Mouse (Mus musculus): ENCODE measurements around the gene Trp73.

Gene Trp73

GRCm38 (mm10) chr4:154037123-154037522 lies 102.9 kb downstream of the Trp73 start:
- no peak for DNase-seq (ENCODE audit: inconsistent ontology term)

- no peak for DNase-seq (ENCODE audit: inconsistent ontology term)
Measured at GRCm38 (mm10) chr4:154028646-154029045, 111.4 kb downstream of the Trp73 start.

GRCm38 (mm10) chr4:154028066-154028465 lies 111.9 kb downstream of the Trp73 start:
- DNase-seq (ENCODE audit: inconsistent ontology term) = no peak

DNA sequence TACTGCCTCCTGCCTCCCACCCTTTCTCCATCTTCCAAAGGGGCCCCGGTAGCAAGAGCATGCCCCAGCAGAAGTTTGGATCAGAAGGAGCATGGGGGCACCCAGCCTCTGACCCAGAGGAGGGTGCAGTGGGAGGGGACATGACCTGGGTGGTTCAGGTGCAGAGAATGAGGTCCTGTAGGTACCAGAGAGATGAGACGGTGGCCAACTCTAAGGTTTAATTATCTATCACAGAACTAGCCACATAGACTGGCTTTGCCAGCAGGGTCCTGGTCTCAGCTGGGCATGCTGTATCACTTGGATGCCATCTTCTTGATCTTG lies 113.6 kb downstream of the Trp73 start:
- no peak for DNase-seq (ENCODE audit: inconsistent ontology term)

- peak; percentile 53 for DNase-seq (ENCODE audit: inconsistent ontology term)
Measured at GRCm38 (mm10) chr4:154025641-154026440, 114.2 kb downstream of the Trp73 start, which contains the start of gene Smim1. Gene Smim1 (minus strand): TSS chr4:154026230.

DNA sequence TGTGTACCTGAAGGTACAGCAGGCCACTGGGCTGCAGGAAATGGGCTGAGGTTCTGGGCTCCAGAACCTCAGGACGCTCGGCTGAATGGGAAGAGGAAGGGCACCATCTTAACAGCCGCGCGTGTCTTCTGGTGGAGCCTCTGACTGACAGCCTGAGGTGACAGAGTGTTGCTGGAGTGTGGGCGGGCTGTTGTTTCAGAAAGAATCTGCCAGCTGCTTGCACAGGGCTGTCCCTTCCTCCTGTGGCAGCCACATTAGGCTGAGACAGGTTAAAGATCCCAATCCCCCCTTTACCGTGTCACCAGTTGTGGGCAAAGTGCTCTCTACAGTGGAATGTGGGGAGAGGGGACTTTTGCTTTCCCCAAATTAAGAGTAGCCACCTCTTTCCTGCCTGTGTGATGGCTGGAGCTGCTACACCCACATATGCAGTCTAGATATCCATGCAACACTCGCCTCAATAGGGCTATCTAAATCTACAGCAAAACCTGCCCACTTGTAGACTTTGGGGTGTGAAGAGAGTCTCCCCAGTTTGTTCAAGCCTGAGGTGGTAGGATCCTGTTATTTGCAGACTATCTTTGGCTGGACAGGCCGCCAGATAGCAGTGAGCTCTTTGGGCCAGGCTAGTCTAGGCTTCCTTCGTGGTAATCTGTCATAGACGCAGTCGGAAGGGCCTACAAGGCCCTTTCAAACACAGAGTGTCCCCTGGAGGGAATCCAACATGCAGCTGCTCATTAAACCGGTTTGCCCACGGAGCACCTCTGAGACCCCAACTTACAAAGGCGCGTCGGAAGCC lies 115.1 kb downstream of the Trp73 start:
- no peak for DNase-seq (ENCODE audit: inconsistent ontology term)

- DNase-seq (ENCODE audit: inconsistent ontology term) = no peak
Measured at GRCm38 (mm10) chr4:154023754-154024601, 116.0 kb downstream of the Trp73 start.

GRCm38 (mm10) chr4:154022844-154023243 lies 117.2 kb downstream of the Trp73 start:
- peak; percentile 59 for DNase-seq (ENCODE audit: inconsistent ontology term)

- peak; percentile 31 for DNase-seq (ENCODE audit: inconsistent ontology term)
Measured at GRCm38 (mm10) chr4:154022407-154022806, 117.6 kb downstream of the Trp73 start.

- DNase-seq (ENCODE audit: inconsistent ontology term) = no peak
Measured at GRCm38 (mm10) chr4:154021432-154021831, 118.6 kb downstream of the Trp73 start.

DNA sequence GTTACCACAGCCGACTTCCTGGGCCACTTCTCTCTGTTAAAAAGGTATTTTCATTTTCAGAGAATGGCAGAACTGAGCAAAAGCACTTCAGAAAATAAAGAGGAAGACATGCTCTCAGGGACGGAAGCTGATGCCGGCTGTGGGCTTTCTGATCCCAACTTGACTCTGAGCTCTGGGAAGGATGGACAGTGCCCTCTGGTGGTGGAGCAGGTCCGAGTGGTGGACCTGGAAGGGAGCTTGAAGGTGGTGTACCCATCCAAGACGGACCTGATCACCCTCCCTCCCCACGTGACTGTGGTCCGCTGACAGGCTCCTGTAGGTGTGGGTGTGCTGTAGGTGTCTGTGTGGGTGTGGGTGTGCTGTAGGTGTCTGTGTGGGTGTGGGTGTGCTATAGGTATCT lies 120.4 kb downstream of the Trp73 start:
- DNase-seq (ENCODE audit: inconsistent ontology term) = no peak

GRCm38 (mm10) chr4:154015476-154015875 lies 124.5 kb downstream of the Trp73 start:
- no peak for DNase-seq (ENCODE audit: inconsistent ontology term)

DNA sequence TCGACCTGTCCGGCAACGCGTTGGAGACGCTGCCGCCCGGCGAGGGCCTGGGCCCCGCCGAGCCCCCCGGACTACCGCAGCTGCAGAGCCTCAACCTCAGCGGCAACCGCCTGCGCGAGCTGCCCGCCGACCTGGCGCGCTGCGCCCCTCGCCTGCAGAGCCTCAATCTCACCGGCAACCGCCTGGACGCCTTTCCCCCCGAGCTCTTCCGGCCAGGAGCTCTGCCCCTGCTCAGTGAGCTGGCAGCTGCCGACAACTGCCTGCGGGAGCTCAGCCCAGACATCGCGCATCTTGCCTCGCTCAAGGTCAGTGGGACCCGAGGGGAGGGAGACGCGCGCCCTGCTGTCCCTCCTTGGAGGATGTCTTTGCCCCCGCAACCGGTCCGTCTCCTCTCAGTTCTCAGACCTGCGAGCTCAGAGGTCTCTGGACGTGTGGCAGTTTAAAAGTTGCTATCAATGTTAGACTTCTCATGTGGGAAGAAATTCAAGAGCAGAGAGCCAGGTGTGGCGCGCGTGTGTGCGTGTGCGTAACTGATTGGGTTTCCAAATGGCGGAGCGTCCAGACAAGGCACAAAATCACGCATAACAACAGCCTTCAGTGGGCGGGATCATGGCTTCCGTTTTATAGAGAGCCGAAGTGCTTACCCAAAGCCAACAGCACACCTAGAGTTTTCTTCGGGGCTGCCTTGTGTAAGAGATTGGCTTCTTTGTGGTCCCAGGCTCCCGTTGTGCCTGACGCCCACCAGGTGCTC lies 127.7 kb downstream of the Trp73 start:
- peak; percentile 30 for DNase-seq (ENCODE audit: inconsistent ontology term)

- DNase-seq (ENCODE audit: inconsistent ontology term) = peak; percentile 81
Measured at GRCm38 (mm10) chr4:154011646-154012089, 128.3 kb downstream of the Trp73 start, which contains the start of gene Lrrc47. Gene Lrrc47 (plus strand): TSS chr4:154011731.

DNA sequence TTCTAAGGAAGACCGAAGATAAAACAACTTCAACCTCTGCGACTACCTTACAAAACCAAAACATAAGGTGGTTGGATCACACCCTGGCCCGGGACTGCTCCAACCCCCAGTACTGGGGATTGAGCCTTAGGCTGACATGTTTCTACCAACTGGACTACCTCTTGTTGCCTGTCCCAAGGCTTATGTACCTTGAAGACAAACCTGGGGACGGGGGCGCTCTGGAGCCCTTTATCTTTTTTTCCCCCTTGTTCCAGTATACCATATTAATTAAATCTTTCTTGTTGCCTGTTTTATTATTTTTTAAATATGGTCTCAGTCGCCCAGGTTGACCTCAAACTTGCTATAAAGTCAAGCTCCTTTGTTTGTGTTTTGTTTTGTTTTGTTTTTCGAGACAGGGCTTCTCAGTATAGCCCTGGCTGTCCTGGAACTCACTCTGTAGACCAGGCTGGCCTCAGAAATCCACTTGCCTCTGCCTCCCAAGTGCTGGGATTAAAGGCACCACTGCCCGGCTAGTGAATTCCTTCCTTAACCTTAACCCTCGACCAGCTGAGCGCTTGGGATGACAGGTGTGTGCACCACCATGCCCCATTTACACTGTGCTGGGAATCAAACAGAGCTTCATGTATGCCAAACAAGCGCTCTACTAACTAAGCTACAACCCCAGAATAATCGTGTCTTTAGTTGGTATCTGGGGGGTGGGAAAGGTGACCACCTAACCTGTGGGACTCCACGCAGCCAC lies 128.9 kb downstream of the Trp73 start:
- DNase-seq (ENCODE audit: inconsistent ontology term) = no peak

DNA sequence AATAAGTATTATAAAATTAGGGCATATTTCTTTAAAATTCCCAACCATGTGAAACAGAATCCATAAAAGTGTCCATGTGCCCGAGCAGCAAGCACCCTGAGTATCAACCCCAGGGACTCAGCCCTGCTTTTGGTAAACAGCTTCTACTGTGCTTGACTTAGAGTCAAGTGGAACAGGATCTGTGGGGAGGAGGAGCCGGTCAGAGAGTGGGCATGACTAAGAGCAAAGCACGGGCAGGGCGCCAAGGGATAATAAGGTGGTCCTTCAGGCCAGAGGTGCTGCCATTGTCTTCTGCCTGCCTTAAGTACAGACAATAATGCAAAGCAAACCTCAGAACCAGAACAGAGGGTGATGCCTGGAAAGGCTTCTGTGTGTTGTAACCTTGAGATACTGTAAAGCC lies 132.2 kb downstream of the Trp73 start:
- no peak for DNase-seq (ENCODE audit: inconsistent ontology term)

GRCm38 (mm10) chr4:154006264-154006663 lies 133.7 kb downstream of the Trp73 start:
- DNase-seq (ENCODE audit: inconsistent ontology term) = no peak

All from Muller cell, postnatal 12 days (primary cell).